Mouse (Mus musculus): Measurements from ENCODE around the gene Zdhhc1. TPM values are rescaled to one million over a fixed set of nuclear protein-coding genes. Genes with fewer than 3 reads are reported as not detected.

Zdhhc1 gene
- total RNA-seq, 1 experiment from 2014 or later: 0.48 TPM

GRCm38 (mm10) chr8:105483212-105484029 is 13.3 kb downstream of the Zdhhc1 start:
- no peak for ATAC-seq (replicated peaks; ENCODE audit: insufficient number of reproducible peaks, low FRiP score, low TSS enrichment, poor library complexity, severe bottlenecking)

- ATAC-seq (replicated peaks; ENCODE audit: insufficient number of reproducible peaks, low FRiP score, low TSS enrichment, poor library complexity, severe bottlenecking): no peak
These were observed 14.6 kb downstream of the Zdhhc1 start for GRCm38 (mm10) chr8:105482123-105482522.

GRCm38 (mm10) chr8:105481453-105481852 is 15.2 kb downstream of the Zdhhc1 start:
- ATAC-seq (replicated peaks; ENCODE audit: insufficient number of reproducible peaks, low FRiP score, low TSS enrichment, poor library complexity, severe bottlenecking): no peak

- no peak for ATAC-seq (replicated peaks; ENCODE audit: insufficient number of reproducible peaks, low FRiP score, low TSS enrichment, poor library complexity, severe bottlenecking)
These were observed 15.7 kb downstream of the Zdhhc1 start for GRCm38 (mm10) chr8:105481013-105481412.

GRCm38 (mm10) chr8:105477792-105478191 is 18.9 kb downstream of the Zdhhc1 start:
- no peak for ATAC-seq (replicated peaks; ENCODE audit: insufficient number of reproducible peaks, low FRiP score, low TSS enrichment, poor library complexity, severe bottlenecking)

- ATAC-seq (replicated peaks; ENCODE audit: insufficient number of reproducible peaks, low FRiP score, low TSS enrichment, poor library complexity, severe bottlenecking): peak; percentile 57; the same call in 1 of the 2 replicates
These were observed 19.9 kb downstream of the Zdhhc1 start for GRCm38 (mm10) chr8:105476628-105477413.

- no peak for ATAC-seq (replicated peaks; ENCODE audit: insufficient number of reproducible peaks, low FRiP score, low TSS enrichment, poor library complexity, severe bottlenecking)
These were observed 20.5 kb downstream of the Zdhhc1 start for GRCm38 (mm10) chr8:105476161-105476560.

- ATAC-seq (replicated peaks; ENCODE audit: insufficient number of reproducible peaks, low FRiP score, low TSS enrichment, poor library complexity, severe bottlenecking): no peak
These were observed 21.0 kb downstream of the Zdhhc1 start for GRCm38 (mm10) chr8:105475742-105476141.

GRCm38 (mm10) chr8:105475254-105475653 is 21.4 kb downstream of the Zdhhc1 start:
- ATAC-seq (replicated peaks; ENCODE audit: insufficient number of reproducible peaks, low FRiP score, low TSS enrichment, poor library complexity, severe bottlenecking): no peak

- no peak for ATAC-seq (replicated peaks; ENCODE audit: insufficient number of reproducible peaks, low FRiP score, low TSS enrichment, poor library complexity, severe bottlenecking)
These were observed 22.0 kb downstream of the Zdhhc1 start for GRCm38 (mm10) chr8:105474680-105475079.

- ATAC-seq (replicated peaks; ENCODE audit: insufficient number of reproducible peaks, low FRiP score, low TSS enrichment, poor library complexity, severe bottlenecking): no peak
These were observed 22.7 kb downstream of the Zdhhc1 start for GRCm38 (mm10) chr8:105473816-105474606.

GRCm38 (mm10) chr8:105472983-105473382 is 23.7 kb downstream of the Zdhhc1 start:
- no peak for ATAC-seq (replicated peaks; ENCODE audit: insufficient number of reproducible peaks, low FRiP score, low TSS enrichment, poor library complexity, severe bottlenecking)

GRCm38 (mm10) chr8:105472414-105472932 is 24.2 kb downstream of the Zdhhc1 start:
- no peak for ATAC-seq (replicated peaks; ENCODE audit: insufficient number of reproducible peaks, low FRiP score, low TSS enrichment, poor library complexity, severe bottlenecking)

- peak; percentile 85 for ATAC-seq (replicated peaks; ENCODE audit: insufficient number of reproducible peaks, low FRiP score, low TSS enrichment, poor library complexity, severe bottlenecking)
These were observed 25.2 kb downstream of the Zdhhc1 start, which contains the start of gene Tppp3 for GRCm38 (mm10) chr8:105471314-105472015. TSS of gene Tppp3 (minus strand) at chr8:105471526.

GRCm38 (mm10) chr8:105470681-105471313 is 25.9 kb downstream of the Zdhhc1 start:
- ATAC-seq (replicated peaks; ENCODE audit: insufficient number of reproducible peaks, low FRiP score, low TSS enrichment, poor library complexity, severe bottlenecking): no peak

GRCm38 (mm10) chr8:105470262-105470661 is 26.4 kb downstream of the Zdhhc1 start:
- no peak for ATAC-seq (replicated peaks; ENCODE audit: insufficient number of reproducible peaks, low FRiP score, low TSS enrichment, poor library complexity, severe bottlenecking)

- no peak for ATAC-seq (replicated peaks; ENCODE audit: insufficient number of reproducible peaks, low FRiP score, low TSS enrichment, poor library complexity, severe bottlenecking)
These were observed 26.9 kb downstream of the Zdhhc1 start for GRCm38 (mm10) chr8:105469816-105470215.

All from monocyte, adult 5-6 weeks (primary cell).